Mouse (Mus musculus) heart, embryonic 11.5 days (tissue): ENCODE results near the gene Iqcb1. TPM values are rescaled to one million over a fixed set of nuclear protein-coding genes. Genes with fewer than 3 reads are reported as not detected.

Experiments
- ATAC-seq: fragments of 200-750 bp; cut with Nextera tagmentation; replicated peaks from 2 replicates; pipeline ENCODE4 v1.8.0; 2017; ENCODE audit warnings: moderate library complexity; ENCODE audit not compliant: insufficient number of reproducible peaks, low FRiP score, low TSS enrichment
- H3K27ac ChIP-seq: fragments of 300-500 bp; sonication (generic); 2 replicates; pipeline ENCODE4 v1.5.1; 2014; ENCODE audit warnings: mild to moderate bottlenecking, low read depth, low read length
- H3K27me3 ChIP-seq: fragments of 300-500 bp; sonication (generic); 2 replicates; pipeline ENCODE4 v1.6.1; 2014; ENCODE audit warnings: mild to moderate bottlenecking, low read length, mixed read lengths; ENCODE audit not compliant: control insufficient read depth, insufficient read depth
- H3K36me3 ChIP-seq: fragments of 300-500 bp; sonication (generic); 2 replicates; pipeline ENCODE4 v1.6.1; 2014; ENCODE audit warnings: mild to moderate bottlenecking, low read length, moderate library complexity, mixed read lengths; ENCODE audit not compliant: control insufficient read depth, insufficient read depth
- H3K4me1 ChIP-seq: fragments of 300-500 bp; sonication (generic); 2 replicates; pipeline ENCODE4 v1.6.1; 2014; ENCODE audit warnings: low read length; ENCODE audit not compliant: control insufficient read depth, insufficient read depth
- H3K4me2 ChIP-seq: fragments of 300-500 bp; sonication (generic); 2 replicates; pipeline ENCODE4 v1.6.1; 2014; ENCODE audit warnings: mild to moderate bottlenecking, moderate library complexity
- H3K4me3 ChIP-seq: fragments of 300-500 bp; sonication (generic); 2 replicates; pipeline ENCODE4 v1.5.1; 2014; ENCODE audit warnings: low read depth, low read length
- H3K9ac ChIP-seq: fragments of 300-500 bp; sonication (generic); 2 replicates; pipeline ENCODE4 v1.6.1; 2014; ENCODE audit warnings: mild to moderate bottlenecking, low read depth, low read length, moderate library complexity
- H3K9me3 ChIP-seq: fragments of 300-500 bp; sonication (generic); replicated peaks from 2 replicates; pipeline ENCODE4 v1.6.1; 2016; ENCODE audit warnings: low read length; ENCODE audit not compliant: control insufficient read depth
- WGBS: fragments of 180-500 bp; shearing (Covaris S2); extraction: QIAGEN DNeasy Blood & Tissue Kit; methylation state at CpG from one replicate; pipeline ENCODE4 v1.1.7; 2014; ENCODE audit not compliant: insufficient replicate concordance; 5-methylcytosine and 5-hydroxymethylcytosine counted together
- microRNA-seq: library from miRNA; unstranded; fragments of <30 nt; microRNA quantifications from one replicate; pipeline ENCODE4, GENCODE M21; 2016; ENCODE audit warnings: borderline number of aligned reads
- polyA plus RNA-seq: library from polyadenylated mRNA; unstranded; fragments of >200 nt; fragmentation: Nextera tagmentation; extraction: Ambion mirVana; gene quantifications from 2 replicates; pipeline ENCODE4 v1.2.1, GENCODE M21; 2014

Gene Iqcb1
- polyA plus RNA-seq, 1 experiment from 2014 or later = 40.1 TPM

- no peak overlapping the region for H3K4me2 ChIP-seq
- H3K4me1 ChIP-seq = no peaks in the 10 kb centered on the region
- 88% methylated on average over 13 of the region's 13 CpGs for WGBS
- no peak for ATAC-seq
- H3K36me3 ChIP-seq = peaks cover 30% of the 10 kb centered on the region
- H3K9ac ChIP-seq = no peak overlapping the region
- no peak overlapping the region for H3K4me3 ChIP-seq
- H3K9me3 ChIP-seq = no peaks in the 10 kb centered on the region
- H3K27ac ChIP-seq = no peak overlapping the region
- H3K27me3 ChIP-seq = no peaks in the 10 kb centered on the region
Observed at GRCm38 (mm10) chr16:36912311-36912710, 84.1 kb downstream of the Iqcb1 start.

GRCm38 (mm10) chr16:36914195-36914594, 86.0 kb downstream of the Iqcb1 start:
- H3K4me3 ChIP-seq = no peak overlapping the region
- WGBS = 85% methylated on average over 5 of the region's 5 CpGs
- H3K4me1 ChIP-seq = no peaks in the 10 kb centered on the region
- H3K36me3 ChIP-seq = peaks cover 34% of the 10 kb centered on the region
- no peak overlapping the region for H3K9ac ChIP-seq
- no peaks in the 10 kb centered on the region for H3K9me3 ChIP-seq
- ATAC-seq = no peak
- H3K4me2 ChIP-seq = no peak overlapping the region
- no peaks in the 10 kb centered on the region for H3K27me3 ChIP-seq
- no peak overlapping the region for H3K27ac ChIP-seq

GRCm38 (mm10) chr16:36918505-36918904, 90.3 kb downstream of the Iqcb1 start:
- WGBS = 93% methylated on average over 10 of the region's 10 CpGs

DNA sequence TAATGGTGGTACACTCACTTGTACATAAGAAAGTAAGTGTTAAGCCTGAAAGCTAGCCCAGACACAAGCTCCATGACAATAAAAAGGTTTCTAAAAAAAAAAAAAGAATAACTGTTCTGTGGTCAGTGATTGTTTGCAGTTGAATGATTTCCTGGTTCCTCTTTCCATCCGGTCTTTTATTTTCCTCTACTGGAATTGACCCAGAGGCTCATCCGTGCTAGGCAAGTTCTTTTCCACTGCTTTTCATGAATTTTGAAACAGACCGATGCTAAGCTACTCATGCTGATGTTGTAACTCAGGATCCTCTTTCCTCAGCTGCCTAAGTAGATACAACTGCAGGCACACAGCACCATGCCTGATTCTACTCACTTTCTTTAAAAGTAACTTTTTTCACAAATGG, 92.2 kb downstream of the Iqcb1 start:
- H3K4me2 ChIP-seq = no peak overlapping the region
- no peaks in the 10 kb centered on the region for H3K27me3 ChIP-seq
- no peak overlapping the region for H3K4me3 ChIP-seq
- H3K4me1 ChIP-seq = no peaks in the 10 kb centered on the region
- H3K27ac ChIP-seq = no peak overlapping the region
- H3K9ac ChIP-seq = no peak overlapping the region
- no peaks in the 10 kb centered on the region for H3K9me3 ChIP-seq
- peaks cover 19% of the 10 kb centered on the region for H3K36me3 ChIP-seq
- ATAC-seq = no peak
- 89% methylated on average over 3 of the region's 3 CpGs for WGBS

More at GRCm38 (mm10) chr16:36918505-36918904, 90.3 kb downstream of the Iqcb1 start:
- Histone ChIP-seq H3K4me3 (no peak overlapping the region), H3K4me1 (no peaks in the 10 kb centered on the region), H3K27ac (no peak overlapping the region), H3K4me2 (no peak overlapping the region), H3K9ac (no peak overlapping the region), H3K9me3 (no peaks in the 10 kb centered on the region), H3K36me3 (peaks cover 27% of the 10 kb centered on the region), H3K27me3 (no peaks in the 10 kb centered on the region)
- ATAC-seq = no peak

GRCm38 (mm10) chr16:36921067-36921613, 93.0 kb downstream of the Iqcb1 start:
- 88% methylated on average over 8 of the region's 8 CpGs for WGBS
- no peaks in the 10 kb centered on the region for H3K9me3 ChIP-seq
- no peaks in the 10 kb centered on the region for H3K27me3 ChIP-seq
- no peak overlapping the region for H3K9ac ChIP-seq
- H3K36me3 ChIP-seq = peaks cover 25% of the 10 kb centered on the region
- ATAC-seq = no peak
- no peak overlapping the region for H3K4me3 ChIP-seq
- no peak overlapping the region for H3K4me2 ChIP-seq
- no peak overlapping the region for H3K27ac ChIP-seq
- no peaks in the 10 kb centered on the region for H3K4me1 ChIP-seq

DNA sequence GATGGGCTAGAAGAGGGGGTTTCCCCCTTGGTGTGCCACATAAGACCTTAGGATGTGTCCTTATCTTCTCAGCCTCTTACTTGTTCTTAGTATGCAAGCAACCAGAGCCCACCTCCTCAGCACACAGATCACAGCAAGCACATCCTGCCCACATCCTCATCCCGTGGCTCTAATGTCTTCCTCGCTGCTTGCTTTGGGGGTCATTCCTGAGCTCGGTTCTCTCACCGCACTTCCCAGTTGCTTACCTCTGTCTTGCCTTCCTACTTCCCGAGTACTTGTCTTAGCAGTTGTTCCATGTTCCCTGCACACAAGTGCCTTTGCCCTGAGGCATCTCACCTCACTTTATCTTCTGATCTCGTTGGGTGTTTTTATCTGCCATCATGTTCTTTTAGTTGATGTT, 93.8 kb downstream of the Iqcb1 start:
- Histone ChIP-seq H3K9ac (no peak overlapping the region), H3K4me3 (no peak overlapping the region), H3K4me1 (no peaks in the 10 kb centered on the region), H3K9me3 (no peaks in the 10 kb centered on the region), H3K27me3 (no peaks in the 10 kb centered on the region), H3K4me2 (no peak overlapping the region), H3K27ac (no peak overlapping the region), H3K36me3 (peaks cover 23% of the 10 kb centered on the region)
- 82% methylated on average over 6 of the region's 6 CpGs for WGBS
- ATAC-seq = no peak

Small RNA genes within 50 kb of the gene (microRNA-seq; reads per million reads assigned to microRNA genes)
- gene Gm22617 = not detected

Other genes starting within 250 kb of the Iqcb1 start
- gene Cd86, start 162.3 kb upstream of the Iqcb1 start, polyA plus RNA-seq = 0.59 TPM in 1 of 2 replicates, not detected in the other
- 0.25 TPM in 1 of 2 replicates, not detected in the other for gene Ildr1, start 134.4 kb upstream of the Iqcb1 start, polyA plus RNA-seq
- gene Slc15a2, start 43.4 kb upstream of the Iqcb1 start, polyA plus RNA-seq = 1.0 and 1.1 TPM in 2 replicates
- gene Eaf2, start 46.6 kb downstream of the Iqcb1 start, polyA plus RNA-seq = 0.37 and 0.80 TPM in 2 replicates
- gene Golgb1, start 46.8 kb downstream of the Iqcb1 start, polyA plus RNA-seq = 54.8 and 70.1 TPM in 2 replicates
- 1.0 and 1.5 TPM in 2 replicates for gene Hcls1, start 106.6 kb downstream of the Iqcb1 start, polyA plus RNA-seq
- 6.8 and 7.9 TPM in 2 replicates for gene Fbxo40, start 162.1 kb downstream of the Iqcb1 start, polyA plus RNA-seq
- gene Polq, start 183.4 kb downstream of the Iqcb1 start, polyA plus RNA-seq = 9.7 and 10.5 TPM in 2 replicates